Mouse (Mus musculus) cerebellum, postnatal 36 days (tissue): ENCODE results near the gene Gm43720.
"Not testable (repeated sequence)": the region's sequence is repeated elsewhere in the genome, so short reads cannot be mapped to it uniquely, and the experiment has no call there.

Experiments
- DNase-seq, 2 experiments: peaks; one replicate each; pipeline ENCODE4 v3.0.0; 2021 to 2022; ENCODE audit warnings: mixed read lengths in 2 of 2

Gene Gm43720

GRCm38 (mm10) chr5:138260834-138261233 lies 18.9 kb downstream of the Gm43720 start:
- no peak for DNase-seq

GRCm38 (mm10) chr5:138260051-138260450 lies 19.7 kb downstream of the Gm43720 start:
- DNase-seq = no peak

GRCm38 (mm10) chr5:138258993-138259392 lies 20.8 kb downstream of the Gm43720 start:
- DNase-seq = no peak

GRCm38 (mm10) chr5:138258542-138258941 lies 21.2 kb downstream of the Gm43720 start:
- DNase-seq = no peak

GRCm38 (mm10) chr5:138258078-138258477 lies 21.7 kb downstream of the Gm43720 start:
- DNase-seq = no peak

- DNase-seq = no peak
Measured at GRCm38 (mm10) chr5:138257585-138257978, 22.2 kb downstream of the Gm43720 start.

- DNase-seq = no peak
Measured at GRCm38 (mm10) chr5:138256966-138257584, 22.7 kb downstream of the Gm43720 start.

GRCm38 (mm10) chr5:138256094-138256467 lies 23.7 kb downstream of the Gm43720 start:
- peak in 1 of 2 experiments; percentile 51 for DNase-seq

- DNase-seq = peak; percentile 92 to 95
Measured at GRCm38 (mm10) chr5:138255353-138256093, 24.2 kb downstream of the Gm43720 start, which contains the start of gene Lamtor4. TSS of gene Lamtor4 (plus strand) at chr5:138255482.

- DNase-seq = no peak
Measured at GRCm38 (mm10) chr5:138253061-138253460, 26.7 kb downstream of the Gm43720 start.

- DNase-seq = no peak
Measured at GRCm38 (mm10) chr5:138251144-138251543, 28.6 kb downstream of the Gm43720 start.

- no peak for DNase-seq
Measured at GRCm38 (mm10) chr5:138241511-138241910, 38.2 kb downstream of the Gm43720 start.

- no peak for DNase-seq
Measured at GRCm38 (mm10) chr5:138234224-138234623, 45.5 kb downstream of the Gm43720 start.

- no peak for DNase-seq
Measured at GRCm38 (mm10) chr5:138233778-138234177, 46.0 kb downstream of the Gm43720 start.

GRCm38 (mm10) chr5:138229511-138229910 lies 50.2 kb downstream of the Gm43720 start:
- DNase-seq = no peak

- DNase-seq = peak; percentile 14 to 21
Measured at GRCm38 (mm10) chr5:138228026-138228425, 51.7 kb downstream of the Gm43720 start.

GRCm38 (mm10) chr5:138227367-138227766 lies 52.4 kb downstream of the Gm43720 start:
- DNase-seq = no peak

GRCm38 (mm10) chr5:138226491-138226890 lies 53.3 kb downstream of the Gm43720 start:
- no peak for DNase-seq

- DNase-seq = no peak
Measured at GRCm38 (mm10) chr5:138225700-138226099, 54.1 kb downstream of the Gm43720 start, which contains the start of gene Nxpe5. TSS of gene Nxpe5 (plus strand) at chr5:138225898.

GRCm38 (mm10) chr5:138223287-138223686 lies 56.5 kb downstream of the Gm43720 start:
- no peak for DNase-seq

- peak; percentile 78 to 79 for DNase-seq
Measured at GRCm38 (mm10) chr5:138222111-138222510, 57.6 kb downstream of the Gm43720 start.

GRCm38 (mm10) chr5:138219864-138220263 lies 59.9 kb downstream of the Gm43720 start:
- DNase-seq = no peak

GRCm38 (mm10) chr5:138216632-138217031 lies 63.1 kb downstream of the Gm43720 start:
- DNase-seq = not testable (repeated sequence)
